Mouse (Mus musculus): ENCODE data around the gene Xirp2.
"Not testable (repeated sequence)": the region's sequence is repeated elsewhere in the genome, so short reads cannot be mapped to it uniquely, and the experiment has no call there.

The Xirp2 gene

DNA sequence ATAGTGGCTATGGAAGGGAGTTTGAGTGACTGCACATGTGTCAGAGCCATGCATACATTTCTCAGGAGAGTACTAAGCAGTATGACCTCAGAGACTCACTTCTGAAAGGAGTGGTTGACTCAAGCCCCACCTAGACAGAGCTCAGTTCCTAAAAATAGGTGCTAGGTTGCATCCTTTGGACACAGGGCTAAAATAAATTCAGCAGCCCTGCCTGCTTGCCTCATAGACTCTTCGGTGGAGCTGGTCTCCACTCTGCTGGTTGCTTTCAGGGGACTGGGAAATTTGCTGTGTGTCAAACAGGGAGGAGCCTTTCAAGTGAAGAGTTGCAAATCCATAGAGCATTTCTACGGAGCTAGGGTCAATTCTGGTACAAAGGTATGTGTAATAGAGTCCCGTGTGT lies at the start of gene Xirp2:
TSS of gene Xirp2 (plus strand) at position 223 of the 400 bp plus-strand sequence.
- in situ Hi-C loops (cut with MboI; ENCODE audit: unreplicated experiment in 2 of 2) = no loop called here

DNA sequence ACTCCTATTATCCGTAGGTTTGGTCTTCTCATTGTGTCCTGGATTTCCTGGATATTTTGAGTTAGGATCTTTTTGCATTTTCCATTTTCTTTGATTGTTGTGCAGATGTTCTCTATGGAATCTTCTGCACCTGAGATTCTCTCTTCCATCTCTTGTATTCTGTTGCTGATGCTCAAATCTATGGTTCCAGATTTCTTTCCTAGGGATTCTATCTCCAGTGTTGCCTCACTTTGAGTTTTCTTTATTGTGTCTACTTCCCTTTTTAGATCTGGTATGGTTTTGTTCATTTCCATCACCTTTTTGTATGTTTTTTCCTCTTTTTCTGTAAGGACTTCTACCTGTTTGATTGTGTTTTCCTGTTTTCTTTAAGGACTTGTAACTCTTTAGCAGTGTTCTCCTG lies 32.4 kb upstream of the Xirp2 start, which contains the start of gene Gm21830:
TSS of gene Gm21830 (plus strand) at position 301 of the 400 bp plus-strand sequence.
- in situ Hi-C loops (cut with MboI; ENCODE audit: unreplicated experiment in 2 of 2) = not testable (repeated sequence)

DNA sequence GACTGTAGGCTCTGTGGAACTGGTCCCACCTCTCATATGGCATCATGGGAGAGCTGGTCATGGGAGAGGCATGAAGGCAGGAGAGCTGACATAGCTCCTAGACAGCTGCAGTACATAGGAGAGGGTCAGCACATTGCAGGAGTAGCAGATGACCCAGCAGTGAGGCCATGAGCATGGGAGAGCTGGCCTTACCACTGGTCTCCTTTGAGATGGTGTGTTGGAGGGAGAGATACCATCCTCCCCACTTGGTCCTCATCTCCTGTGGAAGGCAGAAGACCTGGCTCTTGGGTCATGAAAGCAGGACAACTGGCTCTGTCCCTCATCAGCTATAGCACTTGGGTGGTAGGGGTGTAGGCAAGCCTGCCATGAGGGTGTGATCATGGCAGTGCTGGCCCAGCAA lies 24.9 kb upstream of the Xirp2 start:
- in situ Hi-C loops (cut with MboI; ENCODE audit: unreplicated experiment in 2 of 2) = no loop called here

- in situ Hi-C loops (cut with MboI; ENCODE audit: unreplicated experiment in 2 of 2) = no loop called here
These were observed 23.0 kb upstream of the Xirp2 start for GRCm38 (mm10) chr2:67422799-67423198.

DNA sequence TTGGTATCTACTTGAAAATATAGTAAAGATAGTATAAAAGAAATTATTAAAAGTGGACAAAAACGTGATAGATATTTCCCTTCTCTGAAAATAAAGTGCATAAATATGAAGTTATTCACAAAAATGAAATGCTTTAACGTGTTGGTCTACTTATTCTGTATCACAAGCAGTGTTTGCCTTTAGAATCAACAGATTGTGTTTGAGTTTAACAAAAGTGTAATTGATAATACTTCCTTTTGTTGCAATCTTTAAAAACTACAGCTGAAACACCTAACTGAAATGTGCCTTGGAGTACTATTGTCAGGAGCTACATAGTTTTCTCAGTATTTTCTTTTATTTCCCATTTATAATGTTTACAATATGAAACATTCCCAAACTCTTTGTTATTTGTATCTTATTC lies 12.7 kb upstream of the Xirp2 start, which contains the start of gene Gm26727:
TSS of gene Gm26727 (minus strand) at position 101 of the 400 bp plus-strand sequence.
- in situ Hi-C loops (cut with MboI; ENCODE audit: unreplicated experiment in 2 of 2) = no loop called here

DNA sequence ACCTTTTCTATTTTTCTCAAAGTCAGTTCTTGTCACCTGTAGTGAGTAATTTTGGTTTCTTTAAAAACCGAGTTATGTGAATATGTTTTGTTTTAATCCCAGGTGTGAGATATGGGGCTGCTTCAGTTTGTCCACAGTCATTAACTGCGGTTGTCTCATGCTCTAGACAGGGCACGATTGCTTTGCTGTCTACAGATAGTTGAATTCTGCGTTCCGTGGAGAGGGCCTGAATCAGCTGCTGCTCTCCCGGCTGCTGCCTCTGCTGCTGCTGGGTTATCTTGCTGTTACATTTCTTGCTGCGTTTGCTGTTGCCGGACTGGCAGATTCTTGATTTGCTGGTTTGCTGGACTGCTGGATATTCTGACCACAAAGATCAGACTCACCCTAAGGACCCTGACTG lies 7.5 kb upstream of the Xirp2 start:
- in situ Hi-C loops (cut with MboI; ENCODE audit: unreplicated experiment in 2 of 2) = no loop called here

DNA sequence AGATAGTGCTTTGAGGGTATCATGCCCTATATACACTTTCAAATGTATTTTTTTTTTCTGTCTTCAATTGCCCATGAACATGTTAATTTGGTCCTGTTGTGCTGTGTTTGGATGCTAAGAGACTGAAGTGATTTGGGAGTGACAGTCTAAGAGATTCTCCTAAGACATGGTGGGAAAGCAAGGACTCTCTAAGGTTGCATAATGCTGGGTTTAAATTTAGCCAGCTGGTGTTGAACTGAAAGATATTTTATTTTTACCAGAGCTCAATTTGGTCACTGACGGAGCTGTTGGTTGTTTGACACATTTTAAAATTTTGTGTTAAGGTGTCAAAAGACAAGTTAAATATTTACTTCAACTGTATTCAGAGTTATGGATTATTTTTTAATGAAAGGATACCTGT lies 970 bp downstream of the Xirp2 start:
- in situ Hi-C loops (cut with MboI; ENCODE audit: unreplicated experiment in 2 of 2) = no loop called here

- in situ Hi-C loops (cut with MboI; ENCODE audit: unreplicated experiment in 2 of 2) = no loop called here
These were observed 1.4 kb downstream of the Xirp2 start for GRCm38 (mm10) chr2:67447206-67447605.

GRCm38 (mm10) chr2:67460857-67461256 lies 15.1 kb downstream of the Xirp2 start:
- in situ Hi-C loops (cut with MboI; ENCODE audit: unreplicated experiment in 2 of 2) = no loop called here

DNA sequence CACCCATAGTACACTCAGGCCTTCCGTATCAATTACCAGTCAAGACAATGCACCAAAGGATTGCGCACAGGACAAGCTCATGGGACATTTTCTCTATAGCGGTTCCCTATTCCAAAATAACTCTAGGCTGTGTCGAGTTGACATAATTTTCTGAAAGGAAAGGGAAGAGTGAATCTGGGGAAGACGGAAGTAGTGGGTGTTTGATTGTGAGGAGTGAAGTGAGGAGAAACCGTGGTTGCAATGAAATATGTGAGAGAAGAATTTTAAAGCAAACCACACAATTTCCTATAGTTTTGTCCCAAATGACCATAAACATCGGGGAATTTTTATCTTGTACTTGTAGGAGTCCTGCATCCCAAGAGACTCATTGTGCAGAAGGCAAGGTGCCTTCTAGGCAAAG lies 21.2 kb downstream of the Xirp2 start:
- in situ Hi-C loops (cut with MboI; ENCODE audit: unreplicated experiment in 2 of 2) = no loop called here

DNA sequence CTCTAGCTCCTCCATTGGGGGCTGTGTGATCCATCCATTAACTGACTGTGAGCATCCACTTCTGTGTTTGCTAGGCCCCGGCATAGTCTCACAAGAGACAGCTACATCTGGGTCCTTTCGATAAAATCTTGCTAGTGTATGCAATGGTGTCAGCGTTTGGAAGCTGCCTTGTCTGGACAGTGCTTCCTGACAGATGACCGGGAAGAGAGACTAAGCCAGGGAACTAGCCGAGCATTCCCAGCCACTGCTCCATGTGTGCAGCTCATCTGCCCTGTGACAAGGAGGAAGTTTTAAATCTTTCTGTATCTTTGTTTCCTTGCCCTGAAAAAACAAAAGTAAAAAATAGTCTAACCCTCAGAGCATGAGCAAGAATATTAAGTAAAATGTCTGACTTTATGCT lies 24.2 kb downstream of the Xirp2 start:
- in situ Hi-C loops (cut with MboI; ENCODE audit: unreplicated experiment in 2 of 2) = not testable (repeated sequence)

DNA sequence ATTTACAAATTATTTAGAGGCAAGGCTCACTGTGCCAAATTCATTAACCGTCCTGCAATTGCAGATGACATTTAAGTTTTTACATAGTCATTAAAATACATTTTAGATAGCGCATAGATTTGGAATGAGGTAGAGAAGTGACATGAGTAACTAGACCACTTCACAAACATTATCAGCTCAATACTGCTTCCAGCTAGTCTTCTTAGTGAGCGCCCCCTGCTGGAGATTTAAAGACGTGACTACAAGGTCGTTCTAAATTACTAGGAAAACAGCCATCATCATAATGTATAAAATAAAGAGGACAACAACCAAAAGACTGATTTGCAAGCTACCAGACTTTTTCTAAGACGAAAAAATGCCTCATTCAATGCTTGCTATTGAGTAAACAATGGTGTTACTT lies 32.0 kb downstream of the Xirp2 start:
- in situ Hi-C loops (cut with MboI; ENCODE audit: unreplicated experiment in 2 of 2) = loop anchor here (5.0 kb wide), 1 partner anchor 250 kb away; no protein-coding TSS in a partner anchor

DNA sequence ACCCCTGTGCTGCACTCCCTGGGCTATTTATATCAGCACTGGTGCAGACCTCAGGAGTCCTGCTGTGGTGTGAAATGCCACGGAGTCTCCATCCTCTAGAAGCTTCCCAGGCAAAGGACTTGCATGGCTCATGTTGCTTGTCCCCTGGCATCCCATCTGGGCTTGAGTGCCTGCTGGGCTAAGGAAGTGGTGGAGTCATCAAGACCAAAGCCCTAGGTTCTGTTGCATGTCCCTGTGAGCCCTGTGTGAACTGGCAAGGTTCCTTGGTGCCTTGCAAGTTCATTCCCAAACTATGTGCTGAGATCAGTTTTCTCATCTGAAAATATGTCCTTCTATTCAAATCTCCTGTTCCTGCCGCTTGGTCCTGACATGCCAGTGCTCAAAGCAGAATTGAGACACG lies 35.2 kb downstream of the Xirp2 start:
- in situ Hi-C loops (cut with MboI; ENCODE audit: unreplicated experiment in 2 of 2) = loop anchor here (5.0 kb wide), 1 partner anchor 524 kb away; no protein-coding TSS in a partner anchor

GRCm38 (mm10) chr2:67486721-67487120 lies 40.9 kb downstream of the Xirp2 start:
- in situ Hi-C loops (cut with MboI; ENCODE audit: unreplicated experiment in 2 of 2) = no loop called here

- in situ Hi-C loops (cut with MboI; ENCODE audit: unreplicated experiment in 2 of 2) = no loop called here
These were observed 41.4 kb downstream of the Xirp2 start for GRCm38 (mm10) chr2:67487162-67487561.

DNA sequence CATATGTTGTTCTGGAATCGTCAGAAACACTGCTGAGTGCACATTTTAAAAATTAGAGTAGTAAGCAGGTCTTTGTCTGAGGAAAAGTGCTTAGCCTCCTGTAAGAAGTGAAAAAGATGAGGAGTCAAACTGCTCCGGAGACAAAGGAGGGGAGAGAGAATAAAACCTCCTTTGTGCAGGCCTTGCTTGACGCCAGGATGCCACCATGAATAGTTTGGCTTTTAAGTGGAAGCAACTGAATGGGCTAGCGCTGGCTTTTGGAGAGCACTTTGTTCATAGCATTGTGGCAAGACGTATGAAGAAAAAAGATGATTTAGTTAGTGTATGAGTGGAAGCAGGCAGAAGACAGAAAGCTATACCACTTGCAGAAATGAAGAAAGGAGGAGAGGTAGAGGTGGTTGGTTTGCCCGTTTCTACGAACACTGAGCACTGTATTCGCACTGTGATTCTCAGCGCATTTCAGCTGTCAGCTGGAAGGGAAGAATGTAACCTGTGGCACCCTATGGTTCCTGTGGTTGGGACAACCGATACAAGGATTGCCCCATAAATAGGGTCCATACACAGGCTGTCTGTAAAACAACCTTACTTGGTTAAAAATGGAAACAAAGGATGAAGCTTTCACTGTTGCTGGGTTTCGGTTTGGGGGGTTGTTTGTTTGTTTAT lies 42.8 kb downstream of the Xirp2 start:
- in situ Hi-C loops (cut with MboI; ENCODE audit: unreplicated experiment in 2 of 2) = no loop called here

DNA sequence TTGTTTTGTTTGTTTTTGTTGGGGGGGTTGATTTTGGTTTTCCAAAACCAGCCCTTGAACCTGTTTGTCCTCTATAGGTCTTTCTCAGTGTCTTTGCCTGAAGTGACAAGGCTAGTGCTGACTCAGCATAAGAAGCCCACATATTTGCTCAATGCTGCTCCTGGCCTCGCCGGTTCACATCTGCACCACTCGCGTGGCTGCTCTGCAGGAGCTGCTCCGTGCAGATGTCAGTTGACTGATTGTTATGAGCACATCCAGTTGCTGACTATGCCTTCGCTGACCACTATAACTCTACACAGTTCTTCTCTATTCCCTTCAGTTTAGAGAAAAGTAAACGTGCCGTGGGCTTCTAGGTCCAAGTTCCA lies 43.3 kb downstream of the Xirp2 start:
- in situ Hi-C loops (cut with MboI; ENCODE audit: unreplicated experiment in 2 of 2) = no loop called here

DNA sequence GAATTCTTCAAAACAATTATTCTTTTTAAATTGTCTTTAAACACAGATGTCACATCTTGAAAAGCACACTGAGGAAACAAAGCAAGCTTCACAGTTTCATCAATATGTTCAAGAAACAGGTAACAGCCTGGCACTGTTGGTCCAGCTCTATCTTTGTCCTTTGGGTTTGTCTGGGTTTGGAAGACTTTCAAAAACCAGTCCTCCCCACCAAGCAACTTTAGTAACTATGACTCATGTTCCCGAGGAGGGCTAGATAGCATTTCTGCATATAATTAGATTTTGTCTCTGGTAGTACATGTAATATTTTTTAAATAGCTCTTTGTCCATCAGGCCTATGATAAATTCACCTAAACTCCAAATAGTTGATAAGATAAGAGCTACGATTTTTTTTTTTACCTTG lies 59.7 kb downstream of the Xirp2 start:
- in situ Hi-C loops (cut with MboI; ENCODE audit: unreplicated experiment in 2 of 2) = no loop called here

DNA sequence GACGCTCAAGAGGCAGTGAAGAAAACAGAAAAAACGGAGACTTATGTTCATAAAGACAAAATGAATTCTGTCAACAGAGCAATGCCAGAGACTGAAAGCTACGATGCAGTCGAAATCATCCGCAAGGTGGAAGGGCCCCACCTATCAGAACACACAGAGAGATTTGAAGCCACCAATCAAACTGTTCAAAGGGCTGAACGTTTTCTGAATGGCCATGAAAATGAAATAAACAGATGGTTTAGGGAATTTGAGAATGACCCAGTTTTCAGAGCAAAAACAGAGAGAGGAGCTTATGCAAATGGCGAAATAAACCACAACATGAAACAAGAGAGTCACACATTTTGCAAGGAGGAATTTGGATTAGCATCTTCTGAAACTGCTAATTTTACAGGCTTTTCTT lies 70.6 kb downstream of the Xirp2 start:
- in situ Hi-C loops (cut with MboI; ENCODE audit: unreplicated experiment in 2 of 2) = no loop called here

DNA sequence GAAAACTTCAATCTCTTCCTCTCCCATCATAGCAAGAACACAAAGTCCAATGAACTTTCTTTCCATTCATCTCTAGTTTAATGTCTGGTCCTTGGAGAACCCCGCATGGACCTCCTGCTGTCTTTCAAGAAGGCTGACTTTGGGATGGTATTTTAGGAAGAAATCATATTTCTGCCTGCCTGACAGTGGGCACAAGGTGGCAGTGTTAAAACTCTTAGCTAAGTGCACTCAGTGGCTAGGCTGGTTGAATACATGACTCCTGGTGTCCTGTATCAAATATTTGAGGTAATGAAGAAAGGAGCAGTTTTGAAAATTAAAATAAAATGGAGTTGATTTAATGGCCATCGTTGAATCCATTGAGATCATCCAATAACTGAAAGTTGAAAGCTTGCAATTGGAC lies 89.5 kb downstream of the Xirp2 start:
- in situ Hi-C loops (cut with MboI; ENCODE audit: unreplicated experiment in 2 of 2) = no loop called here

DNA sequence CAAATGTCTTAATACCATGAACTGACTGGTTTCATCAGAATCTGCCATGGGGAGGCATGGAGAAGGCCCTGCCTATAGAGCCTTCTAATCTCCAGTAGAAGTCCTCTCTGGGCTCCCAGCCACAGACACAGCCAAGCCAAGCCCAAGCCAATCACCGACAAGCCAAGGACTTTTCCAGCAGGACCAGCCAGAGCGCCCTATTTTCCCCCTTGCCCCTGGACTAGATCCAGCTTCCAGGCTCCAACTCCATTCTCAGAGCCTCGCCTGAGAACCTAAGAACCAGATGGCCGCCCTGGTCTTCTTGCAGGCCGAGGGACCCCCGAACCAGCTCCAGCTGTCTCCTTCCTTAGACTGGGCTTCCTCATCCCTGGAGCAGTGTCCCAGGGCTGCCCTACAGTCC lies 93.6 kb downstream of the Xirp2 start:
- in situ Hi-C loops (cut with MboI; ENCODE audit: unreplicated experiment in 2 of 2) = no loop called here

GRCm38 (mm10) chr2:67541957-67542696 lies 96.3 kb downstream of the Xirp2 start:
- in situ Hi-C loops (cut with MboI; ENCODE audit: unreplicated experiment in 2 of 2) = no loop called here

Data from v-Abl transformed pro-B cells (cell line).